Mouse (Mus musculus) thymus, adult 2 months (tissue): ENCODE data around the gene Glipr2.

Experiments
- CTCF ChIP-seq: fragments of 200-500 bp; IDR thresholded peaks from 2 replicates; pipeline ENCODE4 v1.5.1; 2012; ENCODE audit warnings: mild to moderate bottlenecking, control low read depth, low read length, moderate library complexity, borderline replicate concordance; ENCODE audit not compliant: control insufficient read depth, poor library complexity, insufficient read depth; ENCODE audit errors: extremely low read depth
- POLR2A ChIP-seq: fragments of 200-500 bp; IDR thresholded peaks from 2 replicates; pipeline ENCODE4 v1.6.1; 2012; ENCODE audit warnings: mild to moderate bottlenecking, low read length, control low read depth, moderate library complexity; ENCODE audit not compliant: control insufficient read depth, poor library complexity, insufficient read depth; ENCODE audit errors: extremely low read depth

- no peak for TF ChIP-seq POLR2A
- no peak for TF ChIP-seq CTCF
Observed at GRCm38 (mm10) chr4:44010176-44010575, 53.0 kb downstream of the Glipr2 start.
